Mouse (Mus musculus) c-Kit-positive CD71-negative TER-119-negative erythroid progenitor cells, embryonic 14.5 days (primary cell): ENCODE measurements around the gene Hpca.

Experiments
- DNase-seq: peaks from one replicate; pipeline ENCODE4 v3.0.0-alpha.2; 2013; ENCODE audit warnings: low read depth

Gene Hpca

GRCm38 (mm10) chr4:129108624-129109023, 13.2 kb downstream of the Hpca start:
- DNase-seq = no peak

- DNase-seq = no peak
Measured at GRCm38 (mm10) chr4:129107348-129107899, 14.4 kb downstream of the Hpca start.

- no peak for DNase-seq
Measured at GRCm38 (mm10) chr4:129106073-129106472, 15.8 kb downstream of the Hpca start.

- no peak for DNase-seq
Measured at GRCm38 (mm10) chr4:129105356-129105755, 16.5 kb downstream of the Hpca start, which contains the start of gene Tmem54. Tmem54 (plus strand) TSS chr4:129105548.

GRCm38 (mm10) chr4:129102133-129102829, 19.6 kb downstream of the Hpca start:
- DNase-seq = no peak

- no peak for DNase-seq
Measured at GRCm38 (mm10) chr4:129097006-129097405, 24.8 kb downstream of the Hpca start.

- DNase-seq = no peak
Measured at GRCm38 (mm10) chr4:129095276-129095675, 26.6 kb downstream of the Hpca start.

- no peak for DNase-seq
Measured at GRCm38 (mm10) chr4:129087850-129088249, 34.0 kb downstream of the Hpca start.

- DNase-seq = peak; percentile 74
Measured at GRCm38 (mm10) chr4:129086078-129086477, 35.8 kb downstream of the Hpca start.

- DNase-seq = no peak
Measured at GRCm38 (mm10) chr4:129084896-129085295, 36.9 kb downstream of the Hpca start.

GRCm38 (mm10) chr4:129082379-129083115, 39.3 kb downstream of the Hpca start:
- peak; percentile 64 for DNase-seq

- no peak for DNase-seq
Measured at GRCm38 (mm10) chr4:129081939-129082338, 39.9 kb downstream of the Hpca start.

GRCm38 (mm10) chr4:129081512-129081911, 40.3 kb downstream of the Hpca start:
- DNase-seq = no peak

- no peak for DNase-seq
Measured at GRCm38 (mm10) chr4:129081041-129081440, 40.8 kb downstream of the Hpca start.

GRCm38 (mm10) chr4:129079126-129079525, 42.7 kb downstream of the Hpca start:
- no peak for DNase-seq

GRCm38 (mm10) chr4:129068848-129069247, 53.0 kb downstream of the Hpca start:
- DNase-seq = no peak

GRCm38 (mm10) chr4:129067638-129068415, 54.0 kb downstream of the Hpca start:
- no peak for DNase-seq

GRCm38 (mm10) chr4:129065688-129066236, 56.1 kb downstream of the Hpca start:
- DNase-seq = no peak

GRCm38 (mm10) chr4:129062281-129063075, 59.4 kb downstream of the Hpca start:
- no peak for DNase-seq
